Mouse (Mus musculus): ENCODE measurements around the gene Skp1a. TPM values are rescaled to one million over a fixed set of nuclear protein-coding genes. Genes with fewer than 3 reads are reported as not detected.
A peak's percentile ranks its signal among the peaks of the same experiment; 100 is the strongest.

The Skp1a gene
- polyA plus RNA-seq, 1 experiment = 324 TPM

DNA sequence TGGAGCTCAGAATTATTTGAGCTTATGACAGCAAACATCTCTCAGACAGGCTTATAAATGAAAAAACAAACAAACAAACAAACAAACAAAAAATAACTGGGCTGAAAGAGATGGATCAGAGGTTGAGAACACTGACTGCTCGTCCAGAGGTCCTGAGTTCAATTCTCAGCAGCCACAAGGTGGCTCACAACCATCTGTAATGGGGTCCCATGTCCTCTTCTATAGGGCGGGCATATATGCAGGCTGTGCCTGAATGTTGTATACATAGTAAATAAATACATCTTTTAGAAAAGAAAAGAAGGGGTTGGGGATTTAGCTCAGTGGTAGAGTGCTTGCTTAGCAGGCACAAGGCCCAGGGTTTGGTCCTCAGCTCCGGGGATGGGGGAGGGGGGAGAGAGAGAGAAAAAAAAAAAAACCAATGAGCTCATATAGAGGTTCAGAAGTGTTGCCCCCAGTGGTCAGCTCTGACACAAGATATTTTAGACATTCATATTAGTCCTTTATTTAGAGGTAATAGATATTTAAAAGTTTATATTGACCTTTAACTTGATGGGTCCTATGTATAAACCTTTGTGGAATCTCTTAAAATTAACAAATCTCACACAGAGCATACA, 5.7 kb upstream of the Skp1a start:
- TF ChIP-seq POLR2A (IDR thresholded peaks at IDR 0.05; ENCODE audit: borderline replicate concordance, insufficient read depth, low read length) (no peak), CTCF (IDR thresholded peaks at IDR 0.05; ENCODE audit: borderline replicate concordance, insufficient read depth, low read depth, low read length) (no peak)

GRCm38 (mm10) chr11:52227053-52227452, 4.7 kb upstream of the Skp1a start:
- no peak overlapping the region for H3K27ac ChIP-seq (ENCODE audit: insufficient read depth, low read length)
- DNase-seq = no peak
- no peaks in the 10 kb centered on the region for H3K4me1 ChIP-seq (ENCODE audit: control insufficient read depth, insufficient read depth, low read length)
- 77% methylated on average over 3 of the region's 3 CpGs for WGBS
- no peaks in the 10 kb centered on the region for H3K27me3 ChIP-seq (ENCODE audit: control insufficient read depth, insufficient read depth, low read length)
- TF ChIP-seq CTCF (IDR thresholded peaks at IDR 0.05; ENCODE audit: borderline replicate concordance, insufficient read depth, low read depth, low read length) (no peak), POLR2A (IDR thresholded peaks at IDR 0.05; ENCODE audit: borderline replicate concordance, insufficient read depth, low read length) (no peak)
- no peak overlapping the region for H3K4me3 ChIP-seq (replicated peaks; ENCODE audit: insufficient read depth, low read depth, low read length)

More for the DNA sequence above, 5.7 kb upstream of the Skp1a start:
- DNase-seq = no peak
- WGBS = 64% methylated on average over 3 of the region's 3 CpGs
- Histone ChIP-seq H3K4me3 (replicated peaks; ENCODE audit: insufficient read depth, low read depth, low read length) (no peak overlapping the region), H3K4me1 (ENCODE audit: control insufficient read depth, insufficient read depth, low read length) (no peaks in the 10 kb centered on the region), H3K27me3 (ENCODE audit: control insufficient read depth, insufficient read depth, low read length) (no peaks in the 10 kb centered on the region), H3K27ac (ENCODE audit: insufficient read depth, low read length) (no peak overlapping the region)

- Histone ChIP-seq H3K4me3 (replicated peaks; ENCODE audit: insufficient read depth, low read depth, low read length) (no peak overlapping the region), H3K27ac (ENCODE audit: insufficient read depth, low read length) (no peak overlapping the region), H3K27me3 (ENCODE audit: control insufficient read depth, insufficient read depth, low read length) (no peaks in the 10 kb centered on the region), H3K4me1 (ENCODE audit: control insufficient read depth, insufficient read depth, low read length) (no peaks in the 10 kb centered on the region)
- no peak for DNase-seq
- TF ChIP-seq CTCF (IDR thresholded peaks at IDR 0.05; ENCODE audit: borderline replicate concordance, insufficient read depth, low read depth, low read length) = no peak
- no peak for TF ChIP-seq POLR2A (IDR thresholded peaks at IDR 0.05; ENCODE audit: borderline replicate concordance, insufficient read depth, low read length)
- 83% methylated on average over 13 of the region's 13 CpGs for WGBS
These were observed 4.1 kb upstream of the Skp1a start for GRCm38 (mm10) chr11:52227466-52228226.

GRCm38 (mm10) chr11:52228722-52229448, 2.9 kb upstream of the Skp1a start:
- WGBS = 67% methylated on average over 7 of the region's 7 CpGs

GRCm38 (mm10) chr11:52230694-52231093, 1.1 kb upstream of the Skp1a start:
- no peak for DNase-seq
- H3K4me1 ChIP-seq (ENCODE audit: control insufficient read depth, insufficient read depth, low read length) = no peaks in the 10 kb centered on the region
- no peaks in the 10 kb centered on the region for H3K27me3 ChIP-seq (ENCODE audit: control insufficient read depth, insufficient read depth, low read length)
- 56% methylated on average over 5 of the region's 5 CpGs for WGBS
- TF ChIP-seq POLR2A (IDR thresholded peaks at IDR 0.05; ENCODE audit: borderline replicate concordance, insufficient read depth, low read length) = no peak
- TF ChIP-seq CTCF (IDR thresholded peaks at IDR 0.05; ENCODE audit: borderline replicate concordance, insufficient read depth, low read depth, low read length) = no peak
- no peak overlapping the region for H3K4me3 ChIP-seq (replicated peaks; ENCODE audit: insufficient read depth, low read depth, low read length)
- H3K27ac ChIP-seq (ENCODE audit: insufficient read depth, low read length) = no peak overlapping the region

More at GRCm38 (mm10) chr11:52228722-52229448, 2.9 kb upstream of the Skp1a start:
- Histone ChIP-seq H3K4me1 (ENCODE audit: control insufficient read depth, insufficient read depth, low read length) (no peaks in the 10 kb centered on the region), H3K4me3 (replicated peaks; ENCODE audit: insufficient read depth, low read depth, low read length) (no peak overlapping the region), H3K27ac (ENCODE audit: insufficient read depth, low read length) (no peak overlapping the region), H3K27me3 (ENCODE audit: control insufficient read depth, insufficient read depth, low read length) (no peaks in the 10 kb centered on the region)
- no peak for TF ChIP-seq POLR2A (IDR thresholded peaks at IDR 0.05; ENCODE audit: borderline replicate concordance, insufficient read depth, low read length)
- DNase-seq = no peak

GRCm38 (mm10) chr11:52233043-52233653, 1.4 kb downstream of the Skp1a start:
- no peak for DNase-seq
- TF ChIP-seq CTCF (IDR thresholded peaks at IDR 0.05; ENCODE audit: borderline replicate concordance, insufficient read depth, low read depth, low read length) (no peak), POLR2A (IDR thresholded peaks at IDR 0.05; ENCODE audit: borderline replicate concordance, insufficient read depth, low read length) (no peak)
- H3K27ac ChIP-seq (ENCODE audit: insufficient read depth, low read length) = no peak overlapping the region
- H3K27me3 ChIP-seq (ENCODE audit: control insufficient read depth, insufficient read depth, low read length) = no peaks in the 10 kb centered on the region
- peak overlapping the region; percentile 45 for H3K4me3 ChIP-seq (replicated peaks; ENCODE audit: insufficient read depth, low read depth, low read length)
- H3K4me1 ChIP-seq (ENCODE audit: control insufficient read depth, insufficient read depth, low read length) = no peaks in the 10 kb centered on the region
- 26% methylated on average over 3 of the region's 3 CpGs for WGBS

DNA sequence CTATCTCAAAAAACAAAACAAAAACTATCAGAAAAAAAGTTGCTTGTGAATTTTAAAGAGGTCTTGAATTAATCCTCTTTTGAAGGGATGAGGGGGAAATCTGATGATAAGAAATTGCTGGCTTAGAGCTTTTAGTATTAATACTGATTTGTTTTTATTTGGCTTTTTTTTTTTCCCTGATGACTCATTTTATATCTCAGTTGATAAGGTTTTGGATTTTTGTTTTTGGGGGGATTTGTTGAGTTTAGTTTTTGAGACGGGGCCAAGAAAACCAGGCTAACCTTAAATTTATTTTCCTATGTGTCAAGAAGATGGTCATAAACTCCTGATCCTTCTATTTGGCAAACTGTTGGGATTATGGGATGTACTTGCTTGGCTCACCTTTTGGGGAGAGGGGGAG, 2.1 kb downstream of the Skp1a start:
- Histone ChIP-seq H3K4me1 (ENCODE audit: control insufficient read depth, insufficient read depth, low read length) (no peaks in the 10 kb centered on the region), H3K4me3 (replicated peaks; ENCODE audit: insufficient read depth, low read depth, low read length) (peak overlapping the region; percentile 4), H3K27ac (ENCODE audit: insufficient read depth, low read length) (no peak overlapping the region), H3K27me3 (ENCODE audit: control insufficient read depth, insufficient read depth, low read length) (no peaks in the 10 kb centered on the region)
- TF ChIP-seq POLR2A (IDR thresholded peaks at IDR 0.05; ENCODE audit: borderline replicate concordance, insufficient read depth, low read length) (no peak), CTCF (IDR thresholded peaks at IDR 0.05; ENCODE audit: borderline replicate concordance, insufficient read depth, low read depth, low read length) (no peak)
- 88% methylated on average over 1 of the region's 1 CpGs for WGBS
- no peak for DNase-seq

Data from cerebellum, adult 2 months (tissue).